Mouse (Mus musculus) lung, postnatal 25 days (tissue): ENCODE measurements around the gene Gm13276.
A peak's percentile ranks its signal among the peaks of the same experiment; 100 is the strongest.
"Not testable (repeated sequence)": the region's sequence is repeated elsewhere in the genome, so short reads cannot be mapped to it uniquely, and the experiment has no call there.

Experiments used
- DNase-seq: peaks from one replicate; pipeline ENCODE4 v3.0.0; 2022; ENCODE audit warnings: low spot score

Gene Gm13276

DNA sequence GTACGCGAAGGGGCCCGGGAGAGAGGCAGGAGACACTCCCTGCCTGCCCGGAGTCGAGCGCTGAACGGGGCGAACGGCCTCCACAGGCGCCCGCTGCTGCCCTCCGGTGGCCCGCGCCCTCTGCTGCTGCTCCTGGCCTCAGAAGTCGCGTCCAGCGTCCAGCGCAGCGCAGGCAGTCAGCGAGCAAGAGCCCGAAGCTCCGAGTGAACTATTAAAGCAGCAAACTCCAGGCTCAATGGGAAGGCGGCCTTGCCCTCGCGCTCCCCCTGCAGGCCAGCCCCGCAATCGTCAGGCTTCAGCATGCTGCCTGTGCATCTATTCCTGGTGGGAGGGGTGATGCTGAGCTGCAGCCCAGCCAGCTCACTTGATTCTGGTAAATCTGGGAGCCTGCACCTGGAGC, at the start of gene Gm13276:
Gene Gm13276 (plus strand): TSS at position 301 of the 400 bp plus-strand sequence.
- not testable (repeated sequence) for DNase-seq

DNA sequence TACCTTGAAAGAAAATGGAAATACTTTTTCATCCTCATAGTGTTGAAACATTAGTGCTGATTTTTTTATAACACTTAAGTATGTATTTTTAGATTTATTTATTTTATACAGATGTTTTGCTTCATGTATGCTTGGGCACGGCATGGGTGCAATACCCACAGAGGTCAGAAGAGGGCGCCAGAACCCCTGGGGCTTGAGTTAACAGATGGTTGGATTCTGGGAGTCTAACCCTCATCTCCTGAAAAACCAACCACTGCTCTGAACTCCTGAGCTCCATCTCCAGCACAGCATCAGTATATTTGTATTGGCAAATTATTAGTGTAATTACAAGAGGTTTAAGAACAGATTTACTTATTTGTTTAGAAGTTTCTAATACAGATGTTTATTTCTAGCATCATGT, 47.0 kb upstream of the Gm13276 start:
- peak; percentile 76 for DNase-seq

DNA sequence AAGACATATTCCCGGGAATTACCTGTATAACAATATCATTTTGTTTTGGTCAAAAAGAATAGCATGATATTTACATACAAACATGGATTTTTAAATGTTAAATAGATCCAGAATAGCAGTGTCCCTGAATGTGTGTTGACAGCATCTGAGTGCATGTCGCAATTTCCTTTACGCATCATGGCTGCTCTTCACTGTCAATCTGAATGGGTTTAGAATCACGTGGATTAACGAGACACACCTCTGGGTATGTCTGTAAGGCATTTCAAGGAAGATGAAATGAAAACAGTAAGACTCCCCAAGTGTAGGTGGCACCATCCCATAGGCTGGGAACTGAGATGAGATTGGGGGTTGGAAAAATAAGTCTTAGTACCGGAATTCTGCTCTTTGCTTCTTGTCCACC, 46.5 kb upstream of the Gm13276 start:
- no peak for DNase-seq

DNA sequence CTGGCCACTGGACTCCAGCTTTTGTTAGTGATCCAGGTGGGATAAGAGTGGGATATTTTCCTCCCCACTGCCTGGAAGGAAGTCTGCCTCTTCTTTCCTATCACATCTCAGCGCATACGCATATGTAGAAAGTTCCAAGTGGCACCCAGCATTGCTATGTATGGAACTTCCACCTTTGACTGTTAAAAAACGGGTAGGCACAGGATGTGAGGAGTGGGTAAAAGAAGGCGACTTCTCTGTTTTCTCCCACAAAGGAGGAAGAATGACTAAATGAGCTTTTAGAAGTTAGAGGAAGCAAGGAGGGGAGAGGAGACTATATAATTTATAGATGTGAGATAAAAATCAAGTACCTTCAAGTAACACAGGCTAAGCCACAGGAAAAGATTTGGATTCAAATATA, 44.1 kb upstream of the Gm13276 start:
- DNase-seq = no peak

DNA sequence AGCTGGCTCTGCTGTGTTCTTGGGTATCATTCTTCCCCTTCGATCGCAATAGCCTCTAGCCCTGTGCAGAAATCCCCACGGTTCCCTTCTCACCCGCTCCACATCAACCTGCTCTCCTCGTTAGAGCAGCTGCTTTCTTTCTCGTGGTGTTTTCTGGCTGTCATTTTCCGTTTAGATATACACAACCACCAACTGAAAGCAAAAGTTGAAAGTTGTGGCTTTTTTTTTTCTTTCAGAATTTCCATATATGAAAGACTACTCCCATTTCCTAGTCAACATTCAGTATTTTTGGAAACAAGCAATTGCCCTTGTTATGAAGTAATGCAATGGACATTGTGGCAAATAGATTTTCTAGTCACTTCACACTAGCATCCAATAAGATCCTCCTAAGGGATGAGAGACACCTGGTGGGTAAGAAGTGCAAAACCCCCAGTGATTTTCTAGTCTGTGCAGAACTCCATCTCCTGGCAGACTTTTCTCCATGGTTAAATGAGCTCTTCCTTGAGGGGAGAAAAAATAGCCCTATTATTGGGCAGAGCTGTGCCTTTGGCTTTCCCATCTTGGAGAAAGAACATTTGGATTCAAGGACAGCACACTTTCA, 42.6 kb upstream of the Gm13276 start:
- no peak for DNase-seq

DNA sequence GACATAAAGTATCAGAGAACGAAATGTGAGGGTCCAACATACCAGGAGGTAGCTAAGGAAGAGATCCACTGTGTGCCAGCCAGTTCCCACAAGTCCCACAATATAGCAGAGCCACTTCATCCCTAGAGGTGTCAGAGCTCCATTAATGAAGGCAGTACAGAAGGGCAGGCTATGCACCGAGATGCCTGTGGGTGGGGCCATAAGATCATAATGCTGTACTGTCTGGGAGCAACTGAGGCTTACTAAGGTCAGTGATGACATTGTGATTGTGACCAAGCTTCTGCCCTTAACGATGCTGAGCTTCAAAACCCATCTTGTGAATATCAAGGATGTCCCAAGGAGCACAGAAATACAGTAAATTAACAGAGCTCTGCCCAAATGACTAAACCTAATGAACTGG, 41.3 kb upstream of the Gm13276 start:
- no peak for DNase-seq

DNA sequence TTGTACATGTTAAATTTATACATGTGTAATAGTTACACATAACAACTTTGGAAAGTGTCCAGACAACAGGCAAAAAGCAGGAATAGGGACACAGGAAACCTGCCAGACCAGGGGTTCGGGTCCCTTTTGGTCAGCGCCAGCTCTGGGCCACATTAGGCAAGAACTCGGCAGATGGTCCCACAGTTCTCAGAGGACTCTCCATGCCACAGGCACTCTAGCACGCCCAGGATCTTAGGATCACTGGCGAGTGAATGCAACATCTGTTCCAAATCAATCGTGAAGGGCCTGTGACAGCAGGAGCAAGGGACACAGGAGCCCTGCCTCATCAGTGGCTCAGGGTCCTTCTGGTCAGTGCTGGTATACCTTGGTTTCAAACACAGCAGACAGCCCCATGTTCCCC, 35.6 kb upstream of the Gm13276 start:
- no peak for DNase-seq

DNA sequence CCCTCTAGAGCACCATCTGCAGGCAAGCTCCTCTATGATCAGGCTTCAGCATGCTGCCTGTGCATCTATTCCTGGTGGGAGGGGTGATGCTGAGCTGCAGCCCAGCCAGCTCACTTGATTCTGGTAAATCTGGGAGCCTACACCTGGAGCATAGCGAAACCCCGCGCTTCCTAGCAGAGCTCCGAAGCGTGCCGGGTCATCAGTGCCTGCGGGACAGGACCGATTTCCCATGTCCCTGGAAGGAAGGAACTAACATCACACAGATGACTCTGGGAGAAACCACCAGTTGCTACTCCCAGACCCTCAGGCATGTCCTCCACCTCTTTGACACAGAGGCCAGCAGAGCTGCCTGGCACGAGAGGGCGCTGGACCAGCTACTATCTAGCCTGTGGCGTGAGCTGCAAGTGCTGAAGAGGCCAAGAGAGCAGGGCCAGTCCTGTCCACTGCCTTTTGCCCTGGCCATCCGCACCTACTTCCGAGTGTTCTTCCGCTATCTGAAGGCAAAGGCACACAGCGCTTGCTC, 30.6 kb upstream of the Gm13276 start, which contains the start of gene Gm13271:
Gene Gm13271 (plus strand): TSS at position 51 of the 523 bp plus-strand sequence.
- peak; percentile 39 for DNase-seq

DNA sequence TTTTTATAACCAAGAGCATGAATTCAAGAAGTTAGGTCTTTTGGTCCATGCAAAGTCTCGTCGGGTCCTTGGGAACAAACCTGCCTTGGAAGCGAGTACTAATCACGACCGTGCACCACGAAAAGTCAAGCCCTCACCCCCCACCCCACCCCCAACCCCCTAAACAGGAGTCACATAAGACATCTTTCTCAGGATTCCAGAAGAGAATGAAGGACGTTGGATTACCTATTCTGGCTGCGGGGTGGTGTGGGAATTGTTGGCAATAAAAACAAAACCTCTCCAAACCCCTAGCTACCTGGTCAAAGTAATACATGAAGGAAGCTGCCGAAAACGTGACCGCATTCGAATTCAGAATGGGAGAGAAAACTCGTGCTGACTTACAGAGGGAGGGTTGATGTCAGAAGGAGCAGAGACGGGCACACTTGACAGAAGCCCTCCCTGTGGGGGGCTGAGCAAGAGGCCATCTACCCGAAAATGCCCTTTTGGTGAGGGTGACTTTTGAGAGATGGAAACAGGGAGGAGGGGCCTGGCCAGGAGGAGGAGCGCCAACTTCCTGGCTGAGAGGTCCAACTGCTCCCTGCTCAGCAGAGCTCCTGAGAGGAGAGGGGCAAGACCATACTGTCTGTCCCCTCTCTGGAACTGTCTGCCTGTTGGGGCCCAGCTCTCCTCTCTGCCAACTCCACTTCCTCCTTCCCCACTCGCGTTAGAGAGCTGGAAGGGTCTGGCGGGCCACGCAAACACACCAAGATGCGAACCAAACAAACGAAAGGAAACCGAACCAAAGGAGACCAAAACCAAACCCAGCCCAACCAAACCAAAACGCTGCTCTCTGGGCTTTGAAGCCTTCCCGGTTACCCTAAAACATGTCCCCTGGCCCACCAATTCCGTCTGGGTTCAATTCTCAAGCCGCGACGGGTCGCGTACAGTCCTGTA, 28.7 kb upstream of the Gm13276 start:
- DNase-seq = not testable (repeated sequence)

DNA sequence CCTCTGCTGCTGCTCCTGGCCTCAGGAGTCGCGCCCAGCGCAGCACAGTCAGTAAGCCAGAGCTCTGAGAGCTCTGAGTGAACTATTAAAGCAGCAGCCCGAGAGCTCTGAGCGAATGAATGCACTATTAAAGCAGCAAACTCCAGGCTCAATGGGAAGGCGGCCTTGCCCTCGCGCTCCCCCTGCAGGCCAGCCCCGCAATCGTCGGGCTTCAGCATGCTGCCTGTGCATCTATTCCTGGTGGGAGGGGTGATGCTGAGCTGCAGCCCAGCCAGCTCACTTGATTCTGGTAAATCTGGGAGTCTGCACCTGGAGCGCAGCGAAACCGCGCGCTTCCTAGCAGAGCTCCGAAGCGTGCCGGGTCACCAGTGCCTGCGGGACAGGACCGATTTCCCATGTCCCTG, 27.9 kb upstream of the Gm13276 start:
- peak; percentile 88 for DNase-seq

DNA sequence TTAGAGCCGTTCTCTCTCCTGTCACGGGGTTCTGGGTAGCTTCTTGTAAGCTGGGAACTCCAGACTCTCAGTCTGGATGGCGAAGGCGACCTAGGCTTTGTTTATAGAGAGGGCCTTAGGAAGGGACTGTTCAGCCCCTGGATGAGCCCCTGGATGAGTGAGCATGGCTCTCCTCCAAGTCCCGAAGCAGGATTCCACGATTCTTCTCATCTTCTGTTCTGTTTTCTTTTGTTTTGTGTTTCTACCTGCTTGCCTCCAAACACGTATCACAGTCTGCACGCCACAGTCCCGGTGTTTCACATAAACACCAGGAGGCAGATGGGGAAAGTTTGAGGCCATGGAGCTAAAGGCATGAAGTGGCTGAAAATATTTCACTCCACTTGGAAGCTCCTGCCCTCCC, 26.8 kb upstream of the Gm13276 start:
- DNase-seq = not testable (repeated sequence)

DNA sequence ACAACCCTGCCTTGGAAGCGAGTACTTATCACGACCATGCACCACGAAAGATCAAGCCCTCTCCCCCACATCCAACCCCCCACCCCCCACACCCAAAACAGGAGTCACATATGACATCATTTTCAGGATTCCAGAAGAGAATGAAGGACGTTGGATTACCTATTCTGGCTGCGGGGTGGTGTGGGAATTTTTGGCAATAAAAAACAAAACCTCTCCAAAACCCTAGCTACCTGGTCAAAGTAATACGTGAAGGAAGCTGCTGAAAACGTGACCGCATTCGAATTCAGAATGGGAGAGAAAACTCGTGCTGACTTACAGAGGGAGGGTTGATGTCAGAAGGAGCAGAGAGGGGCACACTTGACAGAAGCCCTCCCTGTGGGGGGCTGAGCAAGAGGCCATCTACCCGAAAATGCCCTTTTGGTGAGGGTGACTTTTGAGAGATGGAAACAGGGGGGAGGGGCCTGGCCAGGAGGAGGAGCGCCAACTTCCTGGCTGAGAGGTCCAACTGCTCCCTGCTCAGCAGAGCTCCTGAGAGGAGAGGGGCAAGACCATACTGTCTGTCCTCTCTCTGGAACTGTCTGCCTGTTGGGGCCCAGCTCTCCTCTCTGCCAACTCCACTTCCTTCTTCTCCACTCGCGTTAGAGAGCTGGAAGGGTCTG, 25.8 kb upstream of the Gm13276 start, which contains the start of gene Gm13283:
Gene Gm13283 (plus strand): TSS at position 510 of the 659 bp plus-strand sequence.
- not testable (repeated sequence) for DNase-seq

DNA sequence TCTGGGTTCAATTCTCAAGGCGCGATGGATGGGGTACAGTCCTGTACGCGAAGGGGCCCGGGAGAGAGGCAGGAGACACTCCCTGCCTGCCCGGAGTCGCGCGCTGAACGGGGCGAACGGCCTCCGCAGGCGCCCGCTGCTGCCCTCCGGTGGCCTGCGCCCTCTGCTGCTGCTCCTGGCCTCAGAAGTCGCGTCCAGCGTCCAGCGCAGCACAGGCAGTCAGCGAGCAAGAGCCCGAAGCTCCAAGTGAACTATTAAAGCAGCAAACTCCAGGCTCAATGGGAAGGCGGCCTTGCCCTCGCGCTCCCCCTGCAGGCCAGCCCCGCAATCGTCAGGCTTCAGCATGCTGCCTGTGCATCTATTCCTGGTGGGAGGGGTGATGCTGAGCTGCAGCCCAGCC, 25.1 kb upstream of the Gm13276 start:
- DNase-seq = peak; percentile 85

DNA sequence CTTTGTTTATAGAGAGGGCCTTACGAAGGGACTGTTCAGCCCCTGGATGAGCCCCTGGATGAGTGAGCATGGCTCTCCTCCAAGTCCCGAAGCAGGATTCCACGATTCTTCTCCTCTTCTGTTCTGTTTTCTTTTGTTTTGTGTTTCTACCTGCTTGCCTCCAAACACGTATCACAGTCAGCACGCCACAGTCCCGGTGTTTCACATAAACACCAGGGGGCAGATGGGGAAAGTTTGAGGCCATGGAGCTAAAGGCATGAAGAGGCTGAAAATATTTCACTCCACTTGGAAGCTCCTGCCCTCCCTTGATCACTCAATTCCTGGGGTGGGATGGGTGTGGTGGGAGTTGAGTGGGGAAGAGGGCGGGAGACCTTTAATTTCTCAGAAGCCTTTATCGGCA, 23.7 kb upstream of the Gm13276 start:
- DNase-seq = peak; percentile 47

DNA sequence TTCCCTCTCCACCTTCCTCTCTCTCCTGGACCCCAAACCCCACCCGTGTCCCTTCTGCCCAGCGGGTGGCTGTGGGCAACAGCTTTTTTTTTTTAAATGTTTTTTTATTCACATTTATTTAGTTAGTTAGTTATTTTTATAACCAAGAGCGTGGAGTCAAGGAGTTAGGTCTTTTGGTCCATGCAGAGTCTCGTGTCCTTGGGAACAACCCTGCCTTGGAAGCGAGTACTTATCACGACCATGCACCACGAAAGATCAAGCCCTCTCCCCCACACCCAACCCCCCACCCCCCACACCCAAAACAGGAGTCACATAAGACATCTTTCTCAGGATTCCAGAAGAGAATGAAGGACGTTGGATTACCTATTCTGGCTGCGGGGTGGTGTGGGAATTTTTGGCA, 23.2 kb upstream of the Gm13276 start:
- not testable (repeated sequence) for DNase-seq

DNA sequence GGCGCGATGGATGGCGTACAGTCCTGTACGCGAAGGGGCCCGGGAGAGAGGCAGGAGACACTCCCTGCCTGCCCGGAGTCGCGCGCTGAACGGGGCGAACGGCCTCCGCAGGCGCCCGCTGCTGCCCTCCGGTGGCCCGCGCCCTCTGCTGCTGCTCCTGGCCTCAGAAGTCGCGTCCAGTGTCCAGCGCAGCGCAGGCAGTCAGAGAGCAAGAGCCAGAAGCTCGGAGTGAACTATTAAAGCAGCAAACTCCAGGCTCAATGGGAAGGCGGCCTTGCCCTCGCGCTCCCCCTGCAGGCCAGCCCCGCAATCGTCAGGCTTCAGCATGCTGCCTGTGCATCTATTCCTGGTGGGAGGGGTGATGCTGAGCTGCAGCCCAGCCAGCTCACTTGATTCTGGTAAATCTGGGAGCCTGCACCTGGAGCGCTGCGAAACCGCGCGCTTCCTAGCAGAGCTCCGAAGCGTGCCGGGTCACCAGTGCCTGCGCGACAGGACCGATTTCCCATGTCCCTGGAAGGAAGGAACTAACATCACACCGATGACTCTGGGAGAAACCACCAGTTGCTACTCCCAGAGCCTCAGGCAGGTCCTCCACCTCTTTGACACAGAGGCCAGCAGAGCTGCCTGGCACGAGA, 22.0 kb upstream of the Gm13276 start:
- DNase-seq = peak; percentile 62

DNA sequence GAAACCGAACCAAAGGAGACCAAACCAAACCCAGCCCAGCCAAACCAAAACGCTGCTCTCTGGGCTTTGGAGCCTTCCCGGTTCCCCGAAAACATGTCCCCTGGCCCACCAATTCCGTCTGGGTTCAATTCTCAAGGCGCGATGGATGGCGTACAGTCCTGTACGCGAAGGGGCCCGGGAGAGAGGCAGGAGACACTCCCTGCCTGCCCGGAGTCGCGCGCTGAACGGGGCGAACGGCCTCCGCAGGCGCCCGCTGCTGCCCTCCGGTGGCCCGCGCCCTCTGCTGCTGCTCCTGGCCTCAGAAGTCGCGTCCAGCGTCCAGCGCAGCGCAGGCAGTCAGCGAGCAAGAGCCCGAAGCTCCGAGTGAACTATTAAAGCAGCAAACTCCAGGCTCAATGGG, 12.0 kb upstream of the Gm13276 start, which contains the start of gene Gm13290:
Gene Gm13290 (plus strand): TSS at position 301 of the 400 bp plus-strand sequence.
- not testable (repeated sequence) for DNase-seq

DNA sequence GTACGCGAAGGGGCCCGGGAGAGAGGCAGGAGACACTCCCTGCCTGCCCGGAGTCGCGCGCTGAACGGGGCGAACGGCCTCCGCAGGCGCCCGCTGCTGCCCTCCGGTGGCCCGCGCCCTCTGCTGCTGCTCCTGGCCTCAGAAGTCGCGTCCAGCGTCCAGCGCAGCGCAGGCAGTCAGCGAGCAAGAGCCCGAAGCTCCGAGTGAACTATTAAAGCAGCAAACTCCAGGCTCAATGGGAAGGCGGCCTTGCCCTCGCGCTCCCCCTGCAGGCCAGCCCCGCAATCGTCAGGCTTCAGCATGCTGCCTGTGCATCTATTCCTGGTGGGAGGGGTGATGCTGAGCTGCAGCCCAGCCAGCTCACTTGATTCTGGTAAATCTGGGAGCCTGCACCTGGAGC, 8.9 kb upstream of the Gm13276 start, which contains the start of gene Gm13289:
Gene Gm13289 (plus strand): TSS at position 301 of the 400 bp plus-strand sequence.
- DNase-seq = not testable (repeated sequence)

DNA sequence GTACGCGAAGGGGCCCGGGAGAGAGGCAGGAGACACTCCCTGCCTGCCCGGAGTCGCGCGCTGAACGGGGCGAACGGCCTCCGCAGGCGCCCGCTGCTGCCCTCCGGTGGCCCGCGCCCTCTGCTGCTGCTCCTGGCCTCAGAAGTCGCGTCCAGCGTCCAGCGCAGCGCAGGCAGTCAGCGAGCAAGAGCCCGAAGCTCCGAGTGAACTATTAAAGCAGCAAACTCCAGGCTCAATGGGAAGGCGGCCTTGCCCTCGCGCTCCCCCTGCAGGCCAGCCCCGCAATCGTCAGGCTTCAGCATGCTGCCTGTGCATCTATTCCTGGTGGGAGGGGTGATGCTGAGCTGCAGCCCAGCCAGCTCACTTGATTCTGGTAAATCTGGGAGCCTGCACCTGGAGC, 6.0 kb upstream of the Gm13276 start, which contains the start of gene Gm13272:
Gene Gm13272 (plus strand): TSS at position 301 of the 400 bp plus-strand sequence.
- DNase-seq = not testable (repeated sequence)

DNA sequence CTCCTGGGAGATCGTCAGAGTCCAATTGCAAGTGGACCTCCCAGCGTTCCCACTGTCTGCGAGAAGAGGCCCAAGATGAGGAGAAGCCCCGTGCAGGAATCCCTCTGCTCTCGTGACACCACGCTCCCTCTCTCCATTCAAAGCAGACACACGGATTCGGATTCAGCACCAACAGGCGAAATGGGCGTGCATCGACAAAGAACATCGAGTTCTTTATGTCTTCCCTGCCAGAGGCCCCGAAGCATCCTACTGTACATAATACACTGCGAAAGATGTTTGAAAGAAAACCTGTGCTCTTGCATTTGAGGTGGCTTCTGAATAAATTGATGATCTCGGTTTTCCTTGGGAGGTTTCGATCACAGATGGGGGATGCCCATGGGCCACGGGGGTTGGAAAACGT, 5.2 kb upstream of the Gm13276 start:
- DNase-seq = not testable (repeated sequence)

DNA sequence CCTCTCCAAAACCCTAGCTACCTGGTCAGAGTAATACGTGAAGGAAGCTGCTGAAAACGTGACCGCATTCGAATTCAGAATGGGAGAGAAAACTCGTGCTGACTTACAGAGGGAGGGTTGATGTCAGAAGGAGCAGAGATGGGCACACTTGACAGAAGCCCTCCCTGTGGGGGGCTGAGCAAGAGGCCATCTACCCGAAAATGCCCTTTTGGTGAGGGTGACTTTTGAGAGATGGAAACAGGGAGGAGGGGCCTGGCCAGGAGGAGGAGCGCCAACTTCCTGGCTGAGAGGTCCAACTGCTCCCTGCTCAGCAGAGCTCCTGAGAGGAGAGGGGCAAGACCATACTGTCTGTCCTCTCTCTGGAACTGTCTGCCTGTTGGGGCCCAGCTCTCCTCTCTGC, 3.7 kb upstream of the Gm13276 start, which contains the start of gene Ifnz:
Gene Ifnz (plus strand): TSS at position 301 of the 400 bp plus-strand sequence.
- DNase-seq = not testable (repeated sequence)
